Mouse (Mus musculus): ENCODE results near the gene Tpk1.

DNA sequence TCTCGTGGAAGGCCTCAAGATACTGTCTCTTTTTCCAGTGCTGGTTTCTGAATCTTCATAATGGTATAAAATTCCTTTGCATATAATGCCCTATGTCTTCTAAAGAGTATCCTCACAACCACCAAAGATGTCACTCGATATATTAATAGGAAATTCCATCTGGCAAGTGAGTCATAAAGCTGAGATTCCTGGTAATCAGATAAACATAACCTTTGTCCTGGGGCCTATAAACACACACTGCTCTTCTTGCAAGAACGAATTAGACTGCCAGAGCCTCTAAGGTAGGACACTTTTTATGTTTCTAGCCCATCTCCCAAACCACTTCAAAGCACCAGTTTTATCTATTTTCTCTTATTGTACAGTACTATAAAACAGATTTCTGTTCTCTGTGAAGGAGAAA, 185.4 kb downstream of the Tpk1 start:
- no peak for TF ChIP-seq POLR2A (IDR thresholded peaks at IDR 0.05; ENCODE audit: low read depth, low read length)
- TF ChIP-seq CTCF (IDR thresholded peaks at IDR 0.05; ENCODE audit: extremely low read depth, insufficient read length, insufficient replicate concordance, low read depth, low read length), result no peak
